Mouse (Mus musculus) myocyte (in vitro differentiated cells): Measurements from ENCODE around the gene Klk6. TPM values are rescaled to one million over a fixed set of nuclear protein-coding genes. Genes with fewer than 3 reads are reported as not detected.

Source experiments
- H3K27me3 ChIP-seq: one replicate; pipeline ENCODE4 v1.6.1; 2011; ENCODE audit not compliant: control insufficient read depth, insufficient read depth, insufficient read length
- H3K36me3 ChIP-seq: one replicate; pipeline ENCODE4 v1.6.1; 2011; ENCODE audit not compliant: control insufficient read depth, insufficient read depth
- H3K4me2 ChIP-seq: one replicate; pipeline ENCODE4 v1.6.1; 2011; ENCODE audit warnings: low read depth, control low read depth
- H3K4me3 ChIP-seq: one replicate; pipeline ENCODE4 v1.5.1; 2011; ENCODE audit warnings: mild to moderate bottlenecking, control low read depth, moderate library complexity
- H3K79me2 ChIP-seq: one replicate; pipeline ENCODE4 v1.6.1; 2011; ENCODE audit not compliant: control insufficient read depth, insufficient read depth
- H3ac ChIP-seq: one replicate; pipeline ENCODE4 v1.6.1; 2011; ENCODE audit not compliant: control insufficient read depth, insufficient read length
- CEBPB ChIP-seq: IDR thresholded peaks from 2 replicates; pipeline ENCODE4 v1.6.1; 2011; ENCODE audit warnings: mild to moderate bottlenecking, moderate library complexity; ENCODE audit not compliant: poor library complexity, insufficient read depth, severe bottlenecking
- E2F4 ChIP-seq: IDR thresholded peaks from one replicate; pipeline ENCODE4 v1.6.1; 2011; ENCODE audit warnings: mild to moderate bottlenecking, control low read depth, moderate library complexity; ENCODE audit not compliant: insufficient read depth
- MAX ChIP-seq: IDR thresholded peaks from one replicate; pipeline ENCODE4 v1.6.1; 2011; ENCODE audit warnings: low read depth, mild to moderate bottlenecking, control low read depth
- MYOD1 ChIP-seq, 3 experiments: IDR thresholded peaks; one replicate each; pipeline ENCODE4 v1.6.1; 2011; ENCODE audit warnings: control low read depth in 2 of 3, low read depth in 2 of 3, mild to moderate bottlenecking in 2 of 3, moderate library complexity in 1 of 3; ENCODE audit not compliant: insufficient read length in 2 of 3, control insufficient read depth in 1 of 3
- MYOG ChIP-seq, 3 experiments: IDR thresholded peaks; one replicate each; pipeline ENCODE4 v1.6.1; 2011; ENCODE audit warnings: control low read depth in 2 of 3, low read depth in 2 of 3, mild to moderate bottlenecking in 2 of 3; ENCODE audit not compliant: insufficient read length in 2 of 3, control insufficient read depth in 1 of 3, insufficient read depth in 1 of 3
- POLR2A ChIP-seq: IDR thresholded peaks from one replicate; pipeline ENCODE4 v1.6.1; 2011; ENCODE audit warnings: low read depth, mild to moderate bottlenecking, control low read depth, moderate library complexity; ENCODE audit not compliant: insufficient read length
- POLR2AphosphoS2 ChIP-seq: IDR thresholded peaks from one replicate; pipeline ENCODE4 v1.6.1; 2011; ENCODE audit warnings: low read depth, control low read depth; ENCODE audit not compliant: insufficient read length
- REST ChIP-seq: IDR thresholded peaks from one replicate; pipeline ENCODE4 v1.6.1; 2011; ENCODE audit warnings: mild to moderate bottlenecking, control low read depth, moderate library complexity; ENCODE audit not compliant: insufficient read depth, insufficient read length
- SRF ChIP-seq: IDR thresholded peaks from one replicate; pipeline ENCODE4 v1.6.1; 2011; ENCODE audit warnings: low read depth; ENCODE audit not compliant: control insufficient read depth, insufficient read length
- TCF12 ChIP-seq: IDR thresholded peaks from one replicate; pipeline ENCODE4 v1.6.1; 2011; ENCODE audit warnings: mild to moderate bottlenecking, control low read depth; ENCODE audit not compliant: poor library complexity, insufficient read depth, severe bottlenecking
- TCF3 ChIP-seq: IDR thresholded peaks from one replicate; pipeline ENCODE4 v1.6.1; 2011; ENCODE audit warnings: low read depth, control low read depth; ENCODE audit not compliant: insufficient read length
- USF1 ChIP-seq: IDR thresholded peaks from one replicate; pipeline ENCODE4 v1.6.1; 2011; ENCODE audit warnings: low read depth, mild to moderate bottlenecking, control low read depth, moderate library complexity
- polyA plus RNA-seq: library from polyadenylated mRNA; unstranded; fragments of >200 nt; fragmentation: generic; extraction: Trizol; gene quantifications from one replicate; pipeline ENCODE4 v1.2.1, GENCODE M21; 2012; ENCODE audit warnings: missing spikeins

The Klk6 gene
- polyA plus RNA-seq, 1 experiment, result not detected

DNA sequence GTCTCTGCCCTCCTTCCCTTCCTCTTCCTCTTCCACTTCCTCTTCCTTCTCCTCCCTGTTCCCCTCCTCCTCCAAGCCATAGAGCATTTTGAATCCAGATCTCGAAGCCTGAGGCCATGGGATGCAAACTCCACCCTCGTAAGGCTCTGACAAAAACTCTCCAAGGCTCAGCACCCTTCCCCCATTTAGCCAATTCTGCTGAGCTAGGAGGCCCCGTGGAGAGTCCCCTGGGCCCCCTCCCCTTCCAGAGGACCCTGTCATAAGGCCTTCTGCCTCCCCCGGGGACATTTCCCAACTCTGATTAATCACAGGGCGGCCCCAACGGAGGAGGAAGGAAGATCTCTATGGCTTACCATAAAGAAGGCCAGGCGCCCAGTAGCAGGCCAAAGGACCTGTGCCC is 32.7 kb upstream of the Klk6 start, which contains the start of gene Klk9:
TSS of gene Klk9 (plus strand) at position 301 of the 400 bp plus-strand sequence.
- Histone ChIP-seq H3K4me2 (no peak within 1 kb of the TSS), H3K79me2 (no peaks in the 10 kb centered on the region), H3K27me3 (no peaks in the 10 kb centered on the region), H3K4me3 (no peak within 1 kb of the TSS), H3ac (no peak within 1 kb of the TSS), H3K36me3 (no peaks in the 10 kb centered on the region)
- TF ChIP-seq POLR2AphosphoS2, result no peak
- TF ChIP-seq MAX, result no peak
- TF ChIP-seq TCF12, result no peak
- TF ChIP-seq USF1, result no peak
- TF ChIP-seq CEBPB, result no peak
- no peak for TF ChIP-seq REST
- TF ChIP-seq SRF, result no peak
- TF ChIP-seq MYOD1 (IDR thresholded peaks at IDR 0.05; ENCODE audit: control insufficient read depth in 1 of 3, insufficient read length in 2 of 3, low read depth in 2 of 3), result no peak
- TF ChIP-seq E2F4, result no peak
- TF ChIP-seq POLR2A, result no peak
- TF ChIP-seq MYOG (IDR thresholded peaks at IDR 0.05; ENCODE audit: control insufficient read depth in 1 of 3, insufficient read depth in 1 of 3, insufficient read length in 2 of 3, low read depth in 2 of 3), result no peak
- TF ChIP-seq TCF3, result no peak

DNA sequence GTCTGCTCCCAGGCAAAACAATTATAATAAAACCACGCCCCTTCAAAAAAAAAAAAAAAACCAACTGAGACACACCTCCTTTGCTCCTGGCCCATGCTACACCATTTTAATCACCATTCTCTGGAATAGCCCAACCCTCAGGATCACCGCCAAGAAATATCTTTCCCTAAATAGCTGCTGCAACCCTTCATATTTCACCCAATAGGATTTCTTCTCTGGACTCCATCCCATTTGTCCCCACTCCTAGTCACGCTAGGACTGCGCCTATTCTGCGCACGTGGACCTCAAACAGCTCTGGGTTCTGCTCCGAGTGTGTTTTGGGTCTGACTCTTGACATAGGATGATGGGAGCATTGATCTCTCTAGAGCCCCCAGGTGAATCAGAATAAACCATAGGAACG is 27.9 kb upstream of the Klk6 start:
- Histone ChIP-seq H3ac (no peak overlapping the region), H3K4me2 (no peak overlapping the region), H3K79me2 (no peaks in the 10 kb centered on the region), H3K4me3 (no peak overlapping the region), H3K27me3 (no peaks in the 10 kb centered on the region), H3K36me3 (no peaks in the 10 kb centered on the region)
- TF ChIP-seq E2F4, result no peak
- TF ChIP-seq MYOD1 (IDR thresholded peaks at IDR 0.05; ENCODE audit: control insufficient read depth in 1 of 3, insufficient read length in 2 of 3, low read depth in 2 of 3), result no peak
- no peak for TF ChIP-seq TCF3
- no peak for TF ChIP-seq POLR2A
- no peak for TF ChIP-seq CEBPB
- no peak for TF ChIP-seq REST
- TF ChIP-seq USF1, result no peak
- TF ChIP-seq POLR2AphosphoS2, result no peak
- no peak for TF ChIP-seq SRF
- no peak for TF ChIP-seq MAX
- no peak for TF ChIP-seq TCF12
- no peak for TF ChIP-seq MYOG (IDR thresholded peaks at IDR 0.05; ENCODE audit: control insufficient read depth in 1 of 3, insufficient read depth in 1 of 3, insufficient read length in 2 of 3, low read depth in 2 of 3)

DNA sequence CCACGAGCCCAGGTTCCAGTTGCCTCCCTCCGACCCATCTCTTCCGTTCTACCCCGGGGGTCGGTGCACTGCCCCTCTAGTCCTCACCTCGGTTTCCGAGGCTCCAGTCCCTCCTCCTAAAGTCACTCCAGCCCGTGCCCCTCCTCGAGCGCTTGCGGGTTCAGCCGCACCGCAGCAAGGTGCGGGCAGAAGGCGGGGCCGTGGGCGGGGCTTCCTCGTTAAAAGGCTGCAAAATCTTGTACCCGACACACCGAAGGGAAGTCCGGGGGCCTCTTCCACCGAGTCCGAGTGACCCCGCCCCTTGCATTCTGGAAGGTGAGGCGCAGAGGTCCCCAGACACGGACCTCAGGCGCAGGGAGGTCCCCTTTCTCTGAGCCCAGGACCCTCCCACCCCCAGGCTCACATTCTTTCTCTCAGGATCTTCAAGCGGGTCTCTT is 26.9 kb upstream of the Klk6 start, which contains the start of gene Klk8:
TSS of gene Klk8 (plus strand) at position 245 of the 437 bp plus-strand sequence.
- H3K36me3 ChIP-seq, result no peaks in the 10 kb centered on the region
- H3K4me2 ChIP-seq, result peak within 1 kb of the TSS; percentile 52
- TF ChIP-seq SRF (no peak), TCF12 (no peak), POLR2AphosphoS2 (no peak), TCF3 (no peak), E2F4 (no peak), POLR2A (no peak), MYOD1 (IDR thresholded peaks at IDR 0.05; ENCODE audit: control insufficient read depth in 1 of 3, insufficient read length in 2 of 3, low read depth in 2 of 3) (no peak), MYOG (IDR thresholded peaks at IDR 0.05; ENCODE audit: control insufficient read depth in 1 of 3, insufficient read depth in 1 of 3, insufficient read length in 2 of 3, low read depth in 2 of 3) (no peak), USF1 (no peak)
- no peaks in the 10 kb centered on the region for H3K27me3 ChIP-seq
- no peak within 1 kb of the TSS for H3ac ChIP-seq
- no peaks in the 10 kb centered on the region for H3K79me2 ChIP-seq
- H3K4me3 ChIP-seq, result no peak within 1 kb of the TSS

DNA sequence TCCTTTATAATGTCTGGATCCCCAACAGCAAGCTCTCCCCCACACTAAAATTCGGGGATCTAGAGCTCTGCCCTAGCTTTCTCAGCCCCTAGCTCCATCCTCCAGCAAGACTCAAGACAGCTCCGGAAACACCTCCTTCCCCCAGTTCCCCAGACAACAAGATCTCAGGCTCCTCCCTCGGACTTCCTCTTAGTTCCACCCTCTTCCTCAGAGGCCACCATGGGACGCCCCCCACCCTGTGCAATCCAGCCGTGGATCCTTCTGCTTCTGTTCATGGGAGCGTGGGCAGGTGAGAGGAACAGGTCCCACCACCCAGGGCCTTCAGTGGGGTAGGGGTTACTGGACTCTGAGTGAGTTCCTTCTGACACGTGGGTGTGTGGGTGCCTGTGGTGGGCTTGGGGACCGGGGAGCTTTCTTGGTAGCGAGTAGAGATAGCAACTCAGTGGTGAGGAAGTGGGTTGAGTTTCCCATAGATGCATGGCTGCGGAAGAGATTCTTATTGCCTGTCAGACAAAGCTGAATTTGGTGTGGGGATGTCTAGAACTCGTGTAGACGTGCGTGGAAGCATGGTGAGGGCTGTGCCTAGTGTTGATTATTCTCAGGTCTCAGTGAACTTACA is 26.3 kb upstream of the Klk6 start:
- Histone ChIP-seq H3K36me3 (no peaks in the 10 kb centered on the region), H3K27me3 (no peaks in the 10 kb centered on the region), H3K4me3 (no peak overlapping the region), H3K4me2 (no peak overlapping the region), H3K79me2 (no peaks in the 10 kb centered on the region), H3ac (no peak overlapping the region)
- TF ChIP-seq MAX, result no peak

DNA sequence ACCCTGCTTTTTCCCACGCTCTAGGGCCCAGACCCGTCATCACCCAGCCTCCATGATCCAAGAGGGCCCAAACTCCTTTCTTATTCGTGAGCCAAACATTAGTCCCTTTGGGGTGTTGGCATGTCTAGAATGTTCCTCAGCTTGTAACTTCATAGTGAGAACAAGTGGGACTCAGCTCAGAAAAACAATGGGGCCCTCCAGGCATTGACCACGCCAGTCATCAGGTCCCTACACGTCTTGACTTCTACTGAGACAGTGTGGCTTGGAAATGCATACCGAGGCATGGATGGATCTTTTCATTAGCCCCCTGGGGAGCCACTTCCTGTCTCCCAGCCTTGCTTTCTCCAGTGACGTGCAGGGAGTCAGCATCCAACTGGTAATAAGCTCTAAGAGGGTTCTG is 24.4 kb upstream of the Klk6 start:
- no peak for TF ChIP-seq POLR2AphosphoS2
- TF ChIP-seq SRF, result no peak
- TF ChIP-seq USF1, result no peak
- no peak for TF ChIP-seq MAX
- Histone ChIP-seq H3K4me3 (no peak overlapping the region), H3ac (no peak overlapping the region), H3K79me2 (no peaks in the 10 kb centered on the region), H3K36me3 (no peaks in the 10 kb centered on the region), H3K27me3 (no peaks in the 10 kb centered on the region), H3K4me2 (no peak overlapping the region)
